Mouse (Mus musculus) left cerebral cortex, postnatal 4 days (tissue): ENCODE data around the gene E130114P18Rik. TPM values are rescaled to one million over a fixed set of nuclear protein-coding genes. Genes with fewer than 3 reads are reported as not detected.

Experiments
- DNase-seq: peaks from one replicate; pipeline ENCODE4 v3.0.0-alpha.2; 2022
- intact Hi-C: fragments of 180-260 bp; cut with DNase I; formaldehyde crosslinking; loops from one replicate; pipeline ENCODE4 v1.15.1; 2025
- total RNA-seq, 2 experiments: library from RNA; stranded (reverse); gene quantifications; 2 replicates each; pipeline ENCODE4 v1.2.3; 2021

E130114P18Rik gene
- total RNA-seq, 2 experiments from 2014 or later = 6.6 to 8.2 TPM

DNA sequence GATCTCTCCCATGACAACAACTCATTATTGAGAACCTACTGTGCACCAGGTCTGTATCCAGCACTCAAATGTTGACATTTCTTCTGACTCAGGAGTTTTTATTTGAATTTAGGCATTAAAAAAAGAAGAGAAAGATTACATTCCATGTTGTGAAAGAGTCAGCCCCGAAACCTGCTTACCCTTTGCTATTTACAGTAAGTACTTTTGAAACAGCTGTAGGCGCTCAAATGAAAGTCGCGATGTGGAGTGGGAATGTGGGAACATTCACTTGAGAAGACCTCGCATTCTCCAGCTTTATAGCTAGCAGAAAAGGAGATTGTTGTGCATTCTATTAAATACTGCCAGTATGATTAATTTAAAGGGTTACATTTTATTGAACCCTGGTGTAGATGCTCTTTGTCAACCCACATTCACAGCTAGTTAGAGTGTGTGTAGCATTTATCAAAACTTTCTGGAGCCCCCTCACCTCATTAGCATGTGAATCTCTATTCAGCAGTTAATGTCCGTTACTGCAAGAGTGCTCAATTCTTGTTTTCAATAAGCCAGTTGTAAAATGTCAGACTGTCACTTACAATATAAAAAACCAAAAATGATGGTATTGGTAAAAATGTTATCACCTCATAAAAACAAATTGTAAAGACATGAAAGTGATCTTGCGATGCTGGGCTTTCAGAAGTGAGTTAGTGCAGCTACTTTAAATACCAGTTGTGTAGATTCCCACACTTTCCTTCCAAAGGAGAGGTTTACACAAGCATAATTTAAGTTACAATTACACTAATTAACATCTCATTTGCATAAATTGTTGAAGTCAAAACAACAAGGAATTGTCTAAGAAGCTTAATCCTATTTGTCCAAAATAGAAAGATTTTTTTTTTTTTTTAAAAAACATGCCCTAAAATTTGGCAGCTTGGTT, 28.3 kb upstream of the E130114P18Rik start:
- intact Hi-C loops = no loop called here
- DNase-seq = no peak

DNA sequence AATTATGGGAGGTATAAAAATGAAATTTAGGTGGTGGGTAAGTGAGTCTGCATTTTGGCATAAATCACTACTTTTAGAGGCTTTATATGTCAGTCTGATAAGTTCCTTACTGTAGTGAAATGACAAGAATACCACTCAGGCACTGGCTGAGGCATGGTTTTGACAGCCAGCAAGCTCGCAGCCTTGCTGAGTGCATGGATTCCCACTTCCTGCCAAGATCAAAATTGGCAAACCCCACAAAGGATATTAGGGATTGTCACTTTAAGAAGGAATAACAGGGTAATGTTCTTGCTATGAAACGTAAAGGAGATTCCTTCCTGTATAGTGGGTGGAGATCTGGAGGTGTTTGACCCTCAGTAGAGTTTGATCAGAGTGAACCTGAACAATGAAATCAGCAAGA, 27.4 kb upstream of the E130114P18Rik start:
- intact Hi-C loops = no loop called here
- DNase-seq = peak; percentile 20

DNA sequence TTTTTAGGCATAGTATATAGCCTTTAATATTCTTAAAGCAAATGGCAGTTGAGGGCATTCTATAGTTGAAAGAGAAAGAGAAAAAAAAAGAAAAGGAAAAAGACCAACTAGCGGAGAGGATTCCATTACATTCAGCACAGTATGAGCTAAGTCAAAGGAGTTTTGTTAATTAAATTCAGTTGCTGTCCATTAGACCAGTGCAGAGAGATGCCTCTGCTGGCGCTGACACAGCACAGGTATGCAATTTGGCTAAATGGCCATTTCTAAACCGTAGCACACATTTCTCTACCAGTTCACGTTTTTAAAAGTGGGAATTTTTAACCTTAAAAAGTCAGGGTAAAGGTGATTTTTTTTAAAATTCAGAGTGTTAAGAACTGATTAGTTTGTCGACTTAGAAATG, 26.8 kb upstream of the E130114P18Rik start:
- intact Hi-C loops = no loop called here

DNA sequence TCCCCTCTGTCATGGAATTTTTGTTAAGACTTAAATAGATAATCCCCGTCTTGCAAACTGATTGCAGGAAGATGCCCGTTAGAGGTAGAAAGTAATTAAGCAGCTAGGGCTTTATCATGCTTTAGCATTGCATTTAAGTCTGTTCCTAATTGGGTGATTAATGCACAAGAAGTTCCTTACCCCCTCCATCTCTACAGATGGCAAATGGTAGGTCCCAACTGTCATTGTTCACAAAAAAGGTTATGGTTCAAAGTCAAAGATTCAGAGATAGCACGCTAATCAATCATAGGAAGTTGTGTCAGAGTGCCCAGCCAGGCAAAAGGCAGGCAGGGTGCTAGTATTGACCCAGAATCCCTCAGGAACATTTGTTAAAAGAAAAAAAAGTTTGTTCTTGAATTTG, 25.9 kb upstream of the E130114P18Rik start:
- intact Hi-C loops = no loop called here

More for the DNA sequence above, 26.8 kb upstream of the E130114P18Rik start:
- DNase-seq = no peak

DNA sequence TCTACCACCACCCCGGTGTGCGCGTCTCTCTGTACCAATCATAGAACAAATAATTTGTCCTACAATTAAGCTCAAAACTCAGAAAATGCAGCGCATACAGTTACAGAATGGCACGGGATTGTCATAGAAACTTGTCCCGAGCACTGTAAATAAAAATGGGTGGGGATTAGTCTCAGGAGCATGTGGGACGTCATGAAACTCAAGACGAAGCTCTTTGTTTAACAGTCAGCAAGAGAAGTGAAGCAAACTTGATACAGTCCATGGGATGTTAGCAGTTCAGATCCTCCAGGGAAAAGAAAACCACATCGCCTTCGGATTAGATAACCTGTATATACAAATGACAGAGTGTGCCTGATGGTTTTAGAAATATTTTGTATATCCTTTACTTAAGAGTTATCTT, 18.6 kb upstream of the E130114P18Rik start:
- intact Hi-C loops = no loop called here
- DNase-seq = no peak

More for the DNA sequence above, 25.9 kb upstream of the E130114P18Rik start:
- DNase-seq = no peak

DNA sequence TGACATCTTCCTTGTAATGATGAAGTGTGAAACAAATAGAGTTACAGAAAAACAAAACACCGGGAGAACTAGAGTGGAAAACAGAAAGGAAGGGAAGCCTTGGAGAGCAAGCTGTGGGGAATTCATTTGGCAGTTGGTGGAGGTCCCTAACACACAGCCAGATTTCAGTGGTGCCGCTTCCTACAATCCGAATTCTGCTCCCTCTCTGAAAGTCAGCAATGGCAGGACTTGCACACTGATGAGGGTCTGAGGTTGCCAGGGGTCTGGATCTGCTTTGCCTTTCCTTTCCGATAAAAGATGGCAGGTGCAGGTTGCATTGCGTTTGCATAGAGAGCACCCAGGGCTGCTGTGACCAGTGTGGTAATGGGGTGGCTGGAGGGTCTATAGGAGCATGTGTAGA, 18.1 kb upstream of the E130114P18Rik start:
- intact Hi-C loops = no loop called here
- no peak for DNase-seq

DNA sequence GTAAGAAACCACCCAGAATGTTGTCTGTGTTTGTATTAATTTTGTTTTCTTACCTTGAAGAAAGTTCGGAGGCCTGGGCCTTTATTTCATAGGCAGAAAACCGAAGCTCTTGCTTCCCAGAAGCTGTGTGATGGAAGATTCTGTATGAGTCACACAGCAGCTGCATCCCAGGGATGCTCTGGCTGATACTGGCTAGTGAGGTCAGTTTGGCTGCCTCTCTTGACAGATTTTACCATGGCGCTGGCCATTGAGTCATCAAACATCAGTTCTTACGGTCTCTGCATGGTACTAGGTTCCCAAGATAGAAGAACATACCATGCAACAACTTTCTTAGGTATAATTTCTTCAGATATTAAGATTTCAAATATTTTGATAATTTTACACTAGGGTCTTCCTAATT, 17.0 kb upstream of the E130114P18Rik start:
- no peak for DNase-seq
- intact Hi-C loops = no loop called here

DNA sequence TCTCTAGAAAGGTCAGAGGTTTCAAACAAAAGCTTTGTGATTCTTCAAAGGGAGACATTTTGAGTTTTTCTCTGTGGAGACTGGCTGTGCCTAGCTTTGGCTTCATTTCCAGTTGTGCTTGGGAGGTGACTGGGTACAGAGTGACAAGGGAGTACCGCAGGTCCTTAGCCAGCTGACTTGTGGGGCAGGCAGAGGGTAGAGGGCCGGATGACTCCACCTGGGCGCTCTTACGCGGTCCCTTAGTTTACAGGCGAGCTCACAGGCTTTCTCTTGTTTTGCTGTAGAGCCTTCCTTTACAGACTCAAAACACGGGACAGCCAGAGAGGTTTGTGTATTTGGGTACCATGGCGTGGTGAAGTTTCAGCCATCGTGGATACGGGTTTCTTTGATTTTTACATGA, 16.1 kb upstream of the E130114P18Rik start:
- intact Hi-C loops = no loop called here
- DNase-seq = no peak

DNA sequence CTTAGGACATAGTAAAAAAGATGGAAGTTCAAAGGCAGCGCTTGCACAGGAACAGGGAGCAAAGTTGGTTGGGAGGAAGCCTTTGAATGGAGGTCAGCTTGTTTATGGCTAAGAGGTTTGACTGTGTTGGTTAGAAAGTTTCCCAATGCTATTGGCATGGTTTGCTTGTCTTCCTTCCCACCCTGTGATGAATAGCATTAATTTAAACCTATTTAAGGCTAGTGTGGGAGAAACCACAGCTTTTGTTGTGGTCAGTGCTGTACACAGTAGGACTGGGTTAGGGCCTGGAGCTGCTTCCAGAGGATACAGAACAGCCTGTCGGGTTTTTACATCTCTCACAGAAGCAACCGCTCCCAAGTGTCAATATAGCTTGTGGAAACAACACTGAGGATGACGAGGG, 10.7 kb upstream of the E130114P18Rik start:
- DNase-seq = no peak
- intact Hi-C loops = loop anchor here (10.0 kb wide), 2 partner anchors 116 to 316 kb away; no protein-coding TSS in a partner anchor

DNA sequence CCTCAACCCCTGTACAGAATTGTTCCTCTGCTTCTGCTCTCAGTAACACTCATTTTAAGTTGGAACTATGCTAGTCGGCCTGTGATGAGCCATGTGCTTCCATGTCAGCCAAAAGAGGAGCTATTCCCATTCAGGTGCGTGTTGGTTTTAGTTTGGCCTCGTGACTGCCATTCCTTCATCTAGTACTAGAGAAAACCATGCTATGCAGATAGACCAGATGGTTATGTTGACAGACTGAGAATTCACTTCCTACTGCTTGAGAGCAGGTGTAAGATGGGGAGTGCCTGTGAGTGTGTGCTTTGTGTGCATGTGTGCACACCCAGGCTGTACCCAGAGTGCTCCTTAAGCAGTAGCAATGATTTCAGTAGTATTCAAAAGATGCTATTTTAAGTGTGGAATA, 9.6 kb upstream of the E130114P18Rik start:
- DNase-seq = no peak
- intact Hi-C loops = loop anchor here (10.0 kb wide), 2 partner anchors 117 to 317 kb away; no protein-coding TSS in a partner anchor

DNA sequence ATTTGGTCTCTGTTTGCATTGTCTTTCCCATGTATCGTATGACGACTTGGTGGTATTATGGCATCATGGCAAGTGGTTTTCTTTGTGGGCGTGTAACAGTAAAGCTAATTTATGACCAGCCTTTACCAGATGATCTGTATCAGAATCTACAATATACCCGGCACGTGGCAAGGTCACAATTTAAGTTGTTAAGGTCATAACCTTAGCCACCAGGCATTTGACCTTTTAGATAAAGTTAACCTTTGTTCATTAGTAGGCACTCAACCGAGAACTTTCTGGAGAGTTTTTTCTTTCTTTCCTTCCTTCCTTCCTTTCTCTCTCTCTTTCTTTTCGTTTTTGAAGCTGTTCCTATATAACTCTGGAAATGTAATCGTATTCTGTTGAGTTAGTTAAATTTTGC, 8.7 kb upstream of the E130114P18Rik start:
- intact Hi-C loops = loop anchor here (10.0 kb wide), 2 partner anchors 118 to 318 kb away; no protein-coding TSS in a partner anchor
- DNase-seq = no peak

DNA sequence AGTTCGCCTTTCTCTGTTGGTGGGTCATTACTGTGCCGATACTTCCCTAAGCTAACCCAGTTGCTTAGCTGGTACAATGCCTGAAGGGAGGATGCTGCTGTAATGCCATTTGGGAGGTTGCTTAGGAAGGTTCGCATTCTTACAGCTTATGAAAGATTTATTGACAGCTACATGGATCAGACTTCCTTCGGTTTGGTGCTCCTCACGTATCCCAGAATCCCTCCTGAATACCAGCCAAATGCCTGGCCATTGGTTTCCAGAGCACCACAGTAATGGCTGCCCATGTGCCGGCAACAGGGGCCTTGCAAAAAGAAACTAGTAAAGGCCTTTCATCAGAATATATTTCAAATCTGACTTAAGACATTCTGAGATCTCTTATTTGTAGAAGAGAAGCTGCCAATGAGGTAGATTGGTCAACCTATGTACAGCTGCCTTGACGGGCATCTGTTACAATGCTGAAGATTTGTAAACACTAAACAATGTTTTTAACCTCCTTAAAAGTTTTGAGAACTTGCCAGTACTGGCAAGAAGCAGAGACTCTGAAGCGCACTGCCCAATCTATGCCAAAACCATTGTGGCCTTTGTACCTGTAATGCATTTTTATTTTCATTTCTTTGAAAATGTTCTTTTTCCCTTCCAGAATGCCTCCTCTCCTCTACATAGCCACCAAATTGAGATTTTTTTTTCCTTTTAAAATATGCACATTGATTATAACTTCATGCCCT, 7.8 kb upstream of the E130114P18Rik start:
- peak; percentile 60 for DNase-seq
- intact Hi-C loops = loop anchor here (10.0 kb wide), 2 partner anchors 119 to 319 kb away; no protein-coding TSS in a partner anchor

DNA sequence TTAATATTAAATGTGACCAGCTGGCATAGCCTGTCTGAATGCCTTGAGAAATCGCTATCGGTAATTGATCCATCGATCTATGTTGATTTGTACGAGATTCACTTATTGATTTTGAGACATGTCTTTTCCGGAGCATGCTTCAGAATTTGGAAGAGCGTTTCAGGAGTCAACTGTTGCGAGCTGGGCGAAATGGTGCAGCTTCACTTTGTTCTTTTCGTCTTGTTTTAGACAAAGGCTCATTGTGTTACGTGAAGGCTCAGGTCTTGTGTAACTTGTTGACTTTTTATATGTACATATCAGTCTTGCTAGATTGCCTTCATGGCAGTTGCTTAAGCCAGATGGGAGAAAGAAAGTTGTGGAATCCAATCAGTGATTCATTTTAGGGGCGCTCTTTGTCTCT, 6.4 kb upstream of the E130114P18Rik start:
- DNase-seq = no peak
- intact Hi-C loops = loop anchor here (10.0 kb wide), 2 partner anchors 121 to 321 kb away; no protein-coding TSS in a partner anchor

DNA sequence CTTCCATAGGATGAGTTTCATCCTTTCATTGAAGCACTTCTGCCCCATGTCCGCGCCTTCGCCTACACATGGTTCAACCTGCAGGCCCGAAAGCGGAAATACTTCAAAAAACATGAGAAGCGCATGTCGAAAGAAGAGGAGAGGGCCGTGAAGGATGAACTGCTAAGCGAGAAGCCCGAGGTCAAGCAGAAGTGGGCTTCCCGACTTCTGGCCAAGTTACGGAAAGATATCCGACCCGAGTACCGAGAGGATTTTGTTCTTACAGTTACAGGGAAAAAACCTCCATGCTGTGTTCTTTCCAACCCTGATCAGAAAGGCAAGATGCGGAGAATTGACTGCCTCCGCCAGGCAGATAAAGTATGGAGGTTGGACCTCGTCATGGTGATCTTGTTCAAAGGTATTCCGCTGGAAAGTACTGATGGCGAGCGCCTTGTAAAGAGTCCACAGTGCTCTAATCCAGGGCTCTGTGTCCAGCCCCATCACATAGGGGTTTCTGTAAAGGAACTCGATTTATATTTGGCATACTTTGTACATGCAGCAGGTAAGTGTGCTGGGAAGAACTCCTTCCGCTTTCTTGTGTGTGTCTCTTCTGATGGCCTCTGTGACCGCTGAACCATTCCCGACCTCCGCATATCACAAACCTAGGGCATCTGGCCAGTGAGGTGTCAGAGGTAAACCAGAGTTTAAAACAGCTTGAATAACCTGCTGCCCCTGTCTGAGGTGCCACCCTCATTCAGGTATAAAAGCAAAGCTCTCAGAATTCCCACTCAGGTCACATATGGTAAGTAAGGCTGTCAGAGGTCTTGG, 5.4 kb upstream of the E130114P18Rik start:
- intact Hi-C loops = loop anchor here (10.0 kb wide), 2 partner anchors 122 to 322 kb away; no protein-coding TSS in a partner anchor
- no peak for DNase-seq

DNA sequence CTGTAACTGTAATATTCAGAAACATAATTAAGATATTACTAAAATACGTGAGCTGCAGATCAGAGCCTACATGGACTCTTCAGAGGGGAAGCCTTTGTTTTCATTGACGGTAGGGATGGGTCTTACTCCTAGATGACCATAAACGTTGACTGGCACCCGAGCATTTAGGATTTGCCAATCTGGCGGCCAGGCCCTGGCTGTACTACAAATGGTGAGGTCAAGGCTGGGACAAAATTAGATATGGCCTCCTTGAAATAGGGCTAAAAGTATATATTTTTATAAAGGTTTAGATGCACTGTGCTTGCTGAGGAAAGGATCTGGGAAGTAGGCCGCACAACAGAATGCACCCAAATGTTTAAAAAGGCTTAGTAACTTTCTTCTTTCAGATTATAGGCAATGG, 4.6 kb upstream of the E130114P18Rik start:
- DNase-seq = peak; percentile 47
- intact Hi-C loops = loop anchor here (10.0 kb wide), 2 partner anchors 122 to 322 kb away; no protein-coding TSS in a partner anchor

DNA sequence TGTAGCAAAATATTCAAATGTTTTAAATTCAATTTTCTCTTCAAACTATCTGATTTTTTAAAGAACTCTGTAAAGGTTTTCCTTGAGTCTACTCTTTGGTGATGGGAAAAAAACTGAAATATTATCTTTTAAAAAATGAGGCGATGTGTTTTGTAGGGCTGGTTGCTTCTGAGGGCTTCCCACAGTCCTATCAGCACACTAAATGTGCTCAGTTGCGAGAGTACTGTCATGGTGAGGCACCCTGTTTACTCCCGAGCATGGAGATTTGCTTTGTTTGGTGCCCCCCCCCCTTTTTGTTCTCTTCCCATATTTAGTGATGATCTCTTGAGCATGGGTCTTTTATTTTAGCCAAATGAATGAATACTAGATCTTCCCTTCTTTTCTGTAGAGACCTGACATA, 4.2 kb upstream of the E130114P18Rik start:
- intact Hi-C loops = loop anchor here (10.0 kb wide), 2 partner anchors 123 to 323 kb away; no protein-coding TSS in a partner anchor
- DNase-seq = no peak

DNA sequence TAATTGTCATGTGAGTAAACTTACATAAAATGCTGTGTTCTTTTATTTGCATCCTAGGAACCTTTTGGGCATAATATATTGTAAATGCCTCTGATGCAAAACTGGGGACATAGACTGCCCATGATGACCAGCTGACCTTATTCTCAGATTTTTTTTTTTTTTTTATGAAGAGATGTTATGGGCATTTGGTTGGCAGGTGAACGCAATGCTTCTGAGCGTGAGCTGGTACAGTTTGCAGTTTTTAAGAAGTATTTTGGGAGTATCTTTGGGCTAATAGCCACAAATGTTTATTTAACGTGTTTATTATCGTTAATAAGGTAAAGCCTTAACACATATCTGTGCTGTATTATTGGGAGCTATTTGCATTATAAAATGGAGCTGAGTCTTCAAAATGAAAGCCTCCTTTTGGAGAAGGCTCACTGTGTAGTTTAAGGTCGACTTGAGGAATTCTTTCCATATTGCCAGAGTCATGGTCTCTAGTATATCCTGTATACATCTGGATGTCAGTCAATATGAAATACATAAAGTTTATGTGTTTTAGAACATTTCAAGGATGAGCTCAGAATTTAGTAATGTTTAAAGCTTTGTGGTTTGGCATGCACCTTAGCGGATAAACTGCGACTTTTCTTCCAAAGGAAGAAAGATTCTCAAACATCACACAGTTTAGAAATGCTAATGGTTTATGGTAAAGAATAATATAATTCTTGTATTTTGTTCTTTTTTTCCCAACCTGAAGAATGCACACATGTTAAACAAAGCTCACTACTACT, 3.0 kb upstream of the E130114P18Rik start:
- intact Hi-C loops = loop anchor here (10.0 kb wide), 2 partner anchors 124 to 324 kb away; no protein-coding TSS in a partner anchor
- DNase-seq = no peak

DNA sequence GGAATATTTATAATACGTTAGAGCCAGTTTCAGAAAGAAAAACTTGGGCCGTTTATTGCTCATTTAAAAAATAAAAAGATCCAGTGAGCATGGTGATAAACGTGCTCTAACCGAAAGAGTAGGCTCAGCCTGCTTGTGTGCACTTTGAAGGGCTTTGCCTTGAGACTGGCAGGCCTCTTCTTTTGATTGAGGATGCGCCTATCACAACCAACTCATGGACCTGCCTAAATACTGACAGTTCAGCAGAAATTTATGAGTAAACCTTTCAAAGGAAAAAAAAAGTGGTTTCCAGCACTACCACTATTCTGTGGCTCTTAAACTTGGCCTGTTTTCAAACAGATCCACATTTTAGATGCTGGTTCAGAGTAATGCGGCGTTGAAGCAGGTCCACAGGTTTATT, 2.1 kb upstream of the E130114P18Rik start:
- intact Hi-C loops = loop anchor here (10.0 kb wide), 2 partner anchors 125 to 325 kb away; no protein-coding TSS in a partner anchor
- no peak for DNase-seq
